Mouse (Mus musculus) lung, postnatal 14 days (tissue): ENCODE measurements around the gene Gorasp1.

ENCODE experiments used
- DNase-seq: peaks from one replicate; pipeline ENCODE4 v3.0.0; 2021

Gorasp1 gene

GRCm38 (mm10) chr9:119925120-119925657 is 12.2 kb downstream of the Gorasp1 start:
- peak; percentile 10 for DNase-seq

DNA sequence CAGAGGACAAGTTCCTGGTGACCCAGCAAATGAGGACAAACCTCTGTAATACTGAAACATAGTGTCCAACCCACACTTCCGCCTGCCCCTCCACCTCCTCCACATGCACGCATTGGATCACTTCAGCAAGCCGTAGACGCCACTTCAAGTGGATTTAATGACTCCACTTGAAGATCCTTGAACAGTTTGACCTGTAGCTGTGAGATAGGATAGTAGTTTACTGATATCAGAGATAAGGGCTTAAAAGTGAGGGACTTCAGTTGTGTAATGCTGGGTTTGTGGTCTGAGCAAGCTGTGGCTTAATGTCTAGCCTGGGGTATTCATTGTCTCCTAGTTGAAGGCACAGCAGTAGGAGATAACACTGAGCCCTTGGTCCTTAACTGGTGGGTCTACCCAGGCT is 13.9 kb downstream of the Gorasp1 start:
- DNase-seq: no peak

GRCm38 (mm10) chr9:119919858-119920257 is 17.5 kb downstream of the Gorasp1 start:
- no peak for DNase-seq

DNA sequence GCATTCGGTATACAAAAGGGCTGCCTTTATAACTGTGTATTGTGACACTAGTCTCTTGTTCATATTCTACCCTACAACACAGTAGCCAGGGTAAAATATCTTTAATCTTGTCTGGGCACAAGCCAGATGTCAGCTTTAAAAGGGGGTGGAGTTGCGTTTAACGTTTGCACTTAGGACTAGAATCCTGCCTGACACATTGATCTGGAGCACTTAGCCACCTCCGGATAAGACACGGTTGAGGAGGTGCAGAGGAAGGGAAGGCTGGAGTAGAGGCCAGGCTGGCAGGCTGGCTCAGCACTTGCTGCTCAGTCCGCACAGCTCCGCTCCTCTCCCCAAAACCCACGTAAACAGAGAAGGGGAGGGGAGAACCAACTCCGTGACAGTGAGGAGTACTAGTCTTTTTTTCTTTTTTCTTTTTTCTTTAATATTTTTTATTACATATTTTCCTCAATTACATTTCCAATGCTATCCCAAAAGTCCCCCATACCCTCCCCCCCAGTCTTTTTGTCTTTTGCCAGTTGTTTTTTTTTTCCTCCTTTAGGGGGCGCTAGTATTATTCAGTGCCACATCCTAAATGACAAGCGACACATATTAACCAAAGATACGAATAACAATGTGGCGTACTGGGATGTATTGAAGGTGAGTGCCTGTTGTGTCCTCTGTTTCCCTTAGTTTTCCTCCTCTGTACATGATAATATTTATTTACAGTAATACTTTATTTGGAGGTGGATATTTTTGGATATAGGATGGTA is 24.1 kb downstream of the Gorasp1 start:
- no peak for DNase-seq

- no peak for DNase-seq
Measured at GRCm38 (mm10) chr9:119909931-119910330, 27.4 kb downstream of the Gorasp1 start.

GRCm38 (mm10) chr9:119908708-119909107 is 28.7 kb downstream of the Gorasp1 start:
- DNase-seq: no peak

DNA sequence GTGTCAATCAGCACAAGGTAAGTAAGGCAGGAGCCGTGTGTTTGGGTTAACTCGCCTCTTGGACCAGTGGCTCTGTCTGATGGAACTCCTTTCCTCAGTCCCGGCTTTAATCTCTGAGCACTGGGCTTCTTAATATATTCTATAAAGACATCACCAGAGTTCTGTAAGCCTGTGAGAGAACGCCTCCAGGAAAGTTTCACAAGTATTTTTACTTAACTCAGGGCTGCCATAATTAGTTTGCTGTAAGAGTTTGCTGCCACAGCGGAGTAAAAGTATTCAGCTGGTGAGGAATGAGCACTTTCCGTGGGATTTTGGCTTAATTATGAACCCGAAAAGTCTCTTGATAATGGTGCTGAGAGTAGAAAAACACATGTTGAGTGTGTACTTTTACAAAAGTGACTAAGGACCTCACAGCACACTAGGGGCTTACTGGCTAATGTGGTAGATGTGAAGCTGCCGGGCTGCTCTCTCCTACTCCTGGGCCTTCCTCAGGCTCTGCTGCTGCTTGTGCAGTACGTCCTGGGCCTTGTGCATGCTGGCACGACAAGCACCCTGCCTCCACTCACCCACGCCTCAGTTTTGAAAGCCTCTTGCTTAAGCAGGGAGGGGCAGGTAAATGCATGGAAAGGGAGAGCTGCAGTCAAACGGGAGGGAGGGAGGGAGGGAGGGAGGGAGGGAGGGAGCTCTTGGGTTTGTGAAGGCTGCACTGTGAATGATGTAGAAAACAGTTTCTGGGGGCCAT is 34.8 kb downstream of the Gorasp1 start:
- DNase-seq: no peak

- DNase-seq: no peak
Measured at GRCm38 (mm10) chr9:119899446-119899845, 37.9 kb downstream of the Gorasp1 start.

GRCm38 (mm10) chr9:119895040-119895721 is 42.2 kb downstream of the Gorasp1 start:
- DNase-seq: peak; percentile 53

DNA sequence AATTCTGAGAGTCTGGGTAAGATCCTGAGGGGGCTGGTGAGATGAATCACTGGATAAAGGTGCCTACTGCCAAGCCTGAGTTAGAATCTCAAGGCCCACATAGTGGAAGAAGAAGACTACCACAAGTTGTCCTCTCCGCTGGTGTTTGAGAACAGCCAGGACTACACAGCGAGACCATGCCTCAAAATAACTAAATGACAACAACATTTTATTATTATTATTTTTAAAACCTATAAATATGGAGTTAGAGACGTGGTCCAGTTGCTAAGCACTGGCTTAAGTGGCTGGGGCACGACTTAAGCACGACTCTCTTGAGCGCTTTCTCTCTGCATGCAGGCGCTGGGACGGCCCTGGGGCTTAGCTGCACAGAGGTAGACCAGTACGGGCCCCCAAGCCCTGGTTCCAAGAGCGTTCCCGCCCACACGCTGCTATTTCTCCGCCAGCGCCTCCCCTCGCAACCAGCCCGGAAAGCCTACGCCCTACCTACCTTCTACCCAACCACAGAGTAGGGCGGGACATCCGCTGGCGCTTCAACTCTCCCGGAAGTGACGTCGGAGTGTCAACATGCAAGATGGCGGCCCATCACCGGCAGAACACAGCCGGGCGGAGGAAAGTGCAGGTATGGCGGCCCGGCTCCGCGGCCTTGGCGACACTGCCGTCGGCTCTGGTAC is 42.9 kb downstream of the Gorasp1 start, which contains the start of gene Wdr48:
Gene Wdr48, plus strand, starts transcription at position 540 of the 671 bp plus-strand sequence.
- DNase-seq: peak; percentile 98

DNA sequence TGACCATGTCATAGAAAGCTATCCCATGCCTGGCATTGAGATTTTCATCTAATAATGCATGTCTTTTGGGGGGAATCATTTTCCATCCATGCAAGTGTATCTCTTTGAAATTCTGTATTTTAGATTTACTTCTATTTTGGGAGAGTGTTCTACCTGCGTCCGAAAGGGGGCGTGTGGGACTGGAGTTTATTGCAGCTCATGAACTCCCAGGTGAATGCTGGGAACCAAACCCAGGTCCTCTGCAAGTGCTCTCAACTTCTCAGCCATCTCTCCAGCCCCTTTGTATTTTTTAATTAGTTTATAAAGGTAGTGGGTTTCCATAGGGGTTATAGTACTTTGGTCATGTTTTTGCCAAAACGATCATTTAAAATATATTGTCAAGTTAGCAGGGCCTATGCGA is 43.5 kb downstream of the Gorasp1 start:
- no peak for DNase-seq

DNA sequence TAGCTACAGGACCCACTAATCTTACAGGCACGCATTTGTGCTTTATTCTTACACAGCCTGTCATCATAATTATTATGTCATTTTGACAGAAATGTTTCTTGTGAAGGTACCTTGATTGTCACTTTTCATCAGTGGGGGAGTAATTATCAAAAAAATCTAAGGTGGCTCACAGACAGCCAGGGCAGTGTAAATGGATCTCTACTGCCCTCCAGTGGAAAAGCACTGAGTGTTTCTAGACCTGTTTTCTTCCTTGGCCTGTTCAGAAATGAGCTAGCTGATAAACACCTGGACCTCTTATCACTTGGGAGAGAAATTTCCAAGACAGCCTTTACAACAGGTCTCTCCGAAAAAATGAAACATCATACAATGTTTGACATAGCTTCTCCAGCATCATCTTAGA is 46.7 kb downstream of the Gorasp1 start:
- peak; percentile 32 for DNase-seq

- DNase-seq: no peak
Measured at GRCm38 (mm10) chr9:119889446-119889845, 47.9 kb downstream of the Gorasp1 start.

- DNase-seq: no peak
Measured at GRCm38 (mm10) chr9:119888843-119889246, 48.5 kb downstream of the Gorasp1 start.

DNA sequence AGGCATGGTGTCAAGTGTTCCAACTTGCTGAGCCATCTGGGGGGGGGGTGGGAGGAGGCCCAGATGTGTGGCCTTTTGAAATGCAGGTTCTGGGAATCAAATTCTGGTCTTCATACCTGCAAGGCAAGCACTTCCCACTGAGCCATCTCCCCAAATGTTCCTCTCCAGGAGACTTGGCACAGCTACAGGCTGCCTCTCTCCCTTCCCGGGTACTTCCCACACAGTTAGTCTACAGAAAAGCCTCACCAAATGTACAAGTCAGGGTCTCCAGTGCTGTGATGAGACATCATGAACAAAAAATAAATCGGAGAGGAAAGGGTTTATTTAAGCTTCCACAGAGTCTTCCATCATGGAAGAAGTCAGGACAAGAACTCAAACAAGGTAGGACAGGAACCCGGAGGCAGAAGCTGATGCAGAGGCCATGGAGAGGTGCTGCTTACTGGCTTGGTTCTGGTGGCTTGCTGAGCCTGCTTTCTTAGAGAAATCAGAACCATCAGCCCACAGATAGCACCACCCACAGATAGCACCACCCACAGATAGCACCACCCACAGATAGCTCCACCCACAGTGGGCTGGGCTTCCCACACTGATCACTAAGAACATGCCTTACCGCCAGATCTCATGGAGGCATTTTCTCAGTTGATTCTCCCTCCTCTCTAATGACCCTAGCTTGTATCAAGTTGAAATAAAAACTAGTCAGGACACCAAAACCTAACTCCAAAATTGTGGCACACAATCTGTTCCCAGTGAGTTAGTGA is 50.0 kb downstream of the Gorasp1 start:
- DNase-seq: no peak
